Mouse (Mus musculus): ENCODE data around the gene Stx8. TPM values are rescaled to one million over a fixed set of nuclear protein-coding genes. Genes with fewer than 3 reads are reported as not detected.

Gene Stx8
- polyA plus RNA-seq, 1 experiment from 2014 or later = 64.2 TPM

DNA sequence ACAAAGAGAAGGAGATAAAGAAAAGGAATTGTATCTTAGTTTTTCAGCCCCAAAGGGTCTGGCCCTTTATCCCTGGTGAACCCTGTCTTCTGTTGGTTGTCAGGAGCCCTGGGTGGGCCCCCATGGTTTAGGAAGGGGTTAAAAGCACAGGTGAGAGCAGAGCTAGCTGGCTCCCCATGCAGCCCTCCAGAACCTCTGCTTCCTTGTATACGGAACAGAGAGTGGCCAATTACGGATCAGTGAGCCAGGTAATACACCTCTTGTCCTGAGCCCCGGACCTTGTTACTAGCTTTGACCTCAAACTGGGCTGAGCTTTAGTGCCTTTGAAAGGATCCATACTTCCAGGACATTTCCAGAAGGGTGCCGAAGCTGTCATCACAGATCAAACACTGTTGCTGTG, 234.5 kb downstream of the Stx8 start:
- H3K4me1 ChIP-seq (ENCODE audit: control insufficient read depth, insufficient read depth, low read length) = peaks cover 12% of the 10 kb centered on the region
- no peaks in the 10 kb centered on the region for H3K36me3 ChIP-seq (ENCODE audit: control insufficient read depth, insufficient read depth, low read length)
- no peak overlapping the region for H3K27ac ChIP-seq (ENCODE audit: low read length)
- H3K4me2 ChIP-seq (ENCODE audit: low read depth, low read length) = no peak overlapping the region
- 71% methylated on average over 4 of the region's 4 CpGs for WGBS
- no peaks in the 10 kb centered on the region for H3K9me3 ChIP-seq (ENCODE audit: control insufficient read depth, low read length)
- H3K4me3 ChIP-seq (ENCODE audit: low read length) = no peak overlapping the region
- H3K27me3 ChIP-seq (replicated peaks; ENCODE audit: control insufficient read depth, insufficient read depth, low read length) = no peaks in the 10 kb centered on the region
- no peak for ATAC-seq
- no peak overlapping the region for H3K9ac ChIP-seq (ENCODE audit: low read depth, low read length)

DNA sequence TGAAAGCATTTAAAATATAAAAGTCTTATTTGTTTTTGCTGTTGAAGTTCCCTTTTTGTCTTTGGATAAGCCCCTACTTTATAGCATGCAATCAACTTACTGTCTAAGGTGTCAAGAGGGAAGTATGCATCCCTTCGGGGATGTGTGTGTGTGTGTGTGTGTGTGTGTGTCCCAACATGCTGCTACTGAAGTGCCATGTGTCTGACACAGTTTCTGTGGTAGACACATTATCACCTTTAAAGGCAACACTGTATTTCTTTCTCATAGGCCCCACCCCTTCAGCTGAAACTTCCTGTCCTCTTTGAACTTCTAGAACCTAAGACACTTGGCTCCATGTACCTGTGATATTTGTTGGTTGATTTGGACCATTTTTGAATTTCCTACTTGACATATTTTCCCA, 235.1 kb downstream of the Stx8 start:
- no peaks in the 10 kb centered on the region for H3K27me3 ChIP-seq (replicated peaks; ENCODE audit: control insufficient read depth, insufficient read depth, low read length)
- no peak overlapping the region for H3K4me2 ChIP-seq (ENCODE audit: low read depth, low read length)
- H3K27ac ChIP-seq (ENCODE audit: low read length) = no peak overlapping the region
- H3K4me1 ChIP-seq (ENCODE audit: control insufficient read depth, insufficient read depth, low read length) = peaks cover 7% of the 10 kb centered on the region
- H3K9me3 ChIP-seq (ENCODE audit: control insufficient read depth, low read length) = no peaks in the 10 kb centered on the region
- H3K36me3 ChIP-seq (ENCODE audit: control insufficient read depth, insufficient read depth, low read length) = no peaks in the 10 kb centered on the region
- no peak overlapping the region for H3K4me3 ChIP-seq (ENCODE audit: low read length)
- H3K9ac ChIP-seq (ENCODE audit: low read depth, low read length) = no peak overlapping the region
- 50% methylated on average over 1 of the region's 1 CpGs for WGBS
- no peak for ATAC-seq

DNA sequence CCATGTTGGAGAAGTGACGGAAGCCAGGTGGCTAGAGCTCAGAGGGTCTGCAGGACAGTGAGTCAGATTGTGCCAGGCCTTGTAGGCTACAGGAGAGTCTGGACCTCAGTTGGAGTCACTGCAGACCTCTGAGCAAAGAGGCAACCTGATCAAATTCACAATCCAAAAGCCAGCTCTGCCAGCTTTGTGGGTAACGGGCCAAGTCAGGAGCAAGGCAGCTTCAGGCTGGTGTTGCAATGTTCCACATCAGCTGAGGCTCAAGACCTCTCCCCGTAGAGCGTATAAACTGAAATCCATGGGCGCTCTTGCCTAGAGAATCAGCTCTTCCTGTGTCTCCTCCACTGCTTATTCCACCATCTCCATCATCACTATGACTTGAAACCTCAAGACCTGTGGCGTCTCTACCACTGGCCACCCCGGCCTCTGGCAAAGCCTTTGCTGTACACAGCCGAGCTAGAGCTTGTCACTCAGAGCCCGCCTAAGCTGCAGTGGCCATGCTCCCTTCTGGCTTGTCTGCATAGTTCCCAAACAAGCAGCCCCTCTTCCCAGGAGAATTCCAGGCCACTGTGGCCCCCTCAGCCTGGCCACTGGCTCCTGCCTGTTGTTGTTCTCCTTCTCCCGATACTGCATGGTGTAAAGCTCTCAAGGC, 235.9 kb downstream of the Stx8 start:
- Histone ChIP-seq H3K9me3 (ENCODE audit: control insufficient read depth, low read length) (no peaks in the 10 kb centered on the region), H3K27ac (ENCODE audit: low read length) (no peak overlapping the region), H3K4me1 (ENCODE audit: control insufficient read depth, insufficient read depth, low read length) (no peaks in the 10 kb centered on the region; the same call in 1 of the 2 replicates), H3K27me3 (replicated peaks; ENCODE audit: control insufficient read depth, insufficient read depth, low read length) (no peaks in the 10 kb centered on the region), H3K4me2 (ENCODE audit: low read depth, low read length) (no peak overlapping the region), H3K4me3 (ENCODE audit: low read length) (no peak overlapping the region), H3K36me3 (ENCODE audit: control insufficient read depth, insufficient read depth, low read length) (no peaks in the 10 kb centered on the region), H3K9ac (ENCODE audit: low read depth, low read length) (0 out of 2 replicates have a peak overlapping the region, but pooled peaks have one; percentile 19)
- no peak for ATAC-seq
- WGBS = 85% methylated on average over 10 of the region's 10 CpGs

DNA sequence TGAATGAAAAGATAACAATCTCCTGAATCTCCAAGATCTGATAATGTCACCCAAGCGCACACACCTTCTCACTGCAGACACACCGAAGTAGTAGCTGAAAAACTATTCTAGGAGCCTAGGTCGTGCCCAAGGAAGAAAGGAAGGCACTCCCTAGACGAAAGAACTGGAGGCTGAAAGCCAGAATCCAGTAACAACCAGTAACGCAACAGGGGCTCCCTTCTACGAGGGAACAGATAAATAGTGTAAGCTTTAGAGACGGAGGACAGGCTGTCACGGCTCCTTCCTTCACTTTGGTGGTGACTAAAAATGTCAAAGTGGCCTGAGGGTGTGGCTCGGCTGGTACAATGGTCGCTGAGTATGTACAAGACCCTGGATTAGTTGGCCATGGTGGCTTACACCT, 236.6 kb downstream of the Stx8 start:
- ATAC-seq = no peak
- Histone ChIP-seq H3K9ac (ENCODE audit: low read depth, low read length) (peak overlapping the region; percentile 25; the same call in 1 of the 2 replicates), H3K4me3 (ENCODE audit: low read length) (no peak overlapping the region), H3K36me3 (ENCODE audit: control insufficient read depth, insufficient read depth, low read length) (no peaks in the 10 kb centered on the region), H3K4me2 (ENCODE audit: low read depth, low read length) (no peak overlapping the region), H3K27ac (ENCODE audit: low read length) (no peak overlapping the region), H3K4me1 (ENCODE audit: control insufficient read depth, insufficient read depth, low read length) (no peaks in the 10 kb centered on the region; the same call in 1 of the 2 replicates), H3K9me3 (ENCODE audit: control insufficient read depth, low read length) (no peaks in the 10 kb centered on the region), H3K27me3 (replicated peaks; ENCODE audit: control insufficient read depth, insufficient read depth, low read length) (no peaks in the 10 kb centered on the region)
- 63% methylated on average over 10 of the region's 10 CpGs for WGBS

DNA sequence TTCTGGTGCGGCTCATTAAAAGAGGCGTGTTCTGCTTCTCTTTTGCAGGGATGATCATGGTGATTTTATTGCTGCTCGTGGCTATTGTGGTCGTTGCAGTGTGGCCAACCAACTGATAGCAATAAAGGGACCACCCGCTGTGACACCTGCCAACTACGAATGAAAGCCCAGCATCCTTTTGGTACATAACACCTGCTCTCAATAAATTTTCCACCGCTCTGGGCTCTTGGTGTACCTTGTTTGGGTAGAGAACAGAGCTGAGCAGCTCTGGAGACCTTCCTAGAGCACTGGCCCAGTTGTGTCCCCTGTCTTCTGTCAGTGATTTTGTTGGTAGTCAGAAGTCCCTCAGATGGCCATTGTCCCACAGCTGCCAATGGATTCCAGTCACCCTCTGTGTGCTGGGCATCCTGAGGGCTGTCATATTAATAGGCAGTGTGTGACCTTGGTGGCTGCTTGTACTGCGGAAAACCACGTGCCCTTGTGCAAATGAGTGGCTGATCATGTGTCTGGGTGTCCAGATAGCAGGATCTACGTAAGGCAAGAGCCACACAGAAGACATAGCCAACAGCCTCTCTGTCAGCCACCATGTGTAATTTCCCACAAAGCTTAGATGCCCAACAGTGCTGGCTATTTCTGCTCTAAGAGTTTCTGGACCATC, 237.8 kb downstream of the Stx8 start:
- WGBS = 57% methylated on average over 10 of the region's 10 CpGs
- peaks cover 5% of the 10 kb centered on the region for H3K4me1 ChIP-seq (ENCODE audit: control insufficient read depth, insufficient read depth, low read length)

DNA sequence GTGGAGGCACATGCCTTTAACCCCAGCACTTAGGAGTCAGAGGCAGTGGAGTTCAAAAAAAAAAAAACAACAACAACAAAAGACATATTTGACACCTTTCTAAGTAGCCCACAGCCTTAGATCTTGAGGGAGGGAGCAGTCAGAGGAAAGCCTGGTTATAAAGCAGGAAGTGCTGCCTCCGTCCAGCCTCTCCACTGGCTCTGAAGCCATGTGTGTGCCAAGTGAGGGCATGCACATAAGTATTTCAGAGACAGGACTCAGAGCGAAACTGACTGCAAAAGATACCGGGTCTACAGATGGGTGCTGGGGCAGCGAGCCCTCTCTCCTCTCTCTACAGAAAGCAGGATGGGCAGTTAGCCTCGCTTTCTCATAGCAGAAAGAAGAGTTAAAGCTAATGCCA, 238.4 kb downstream of the Stx8 start:
- WGBS = 71% methylated on average over 5 of the region's 5 CpGs
- H3K36me3 ChIP-seq (ENCODE audit: control insufficient read depth, insufficient read depth, low read length) = no peaks in the 10 kb centered on the region
- H3K9me3 ChIP-seq (ENCODE audit: control insufficient read depth, low read length) = no peaks in the 10 kb centered on the region
- H3K4me3 ChIP-seq (ENCODE audit: low read length) = no peak overlapping the region
- ATAC-seq = no peak
- no peak overlapping the region for H3K9ac ChIP-seq (ENCODE audit: low read depth, low read length)
- no peak overlapping the region for H3K4me2 ChIP-seq (ENCODE audit: low read depth, low read length)
- peaks cover 8% of the 10 kb centered on the region for H3K4me1 ChIP-seq (ENCODE audit: control insufficient read depth, insufficient read depth, low read length)
- no peaks in the 10 kb centered on the region for H3K27me3 ChIP-seq (replicated peaks; ENCODE audit: control insufficient read depth, insufficient read depth, low read length)
- no peak overlapping the region for H3K27ac ChIP-seq (ENCODE audit: low read length)

More for the DNA sequence above, 237.8 kb downstream of the Stx8 start:
- Histone ChIP-seq H3K27ac (ENCODE audit: low read length) (no peak overlapping the region), H3K4me2 (ENCODE audit: low read depth, low read length) (no peak overlapping the region), H3K36me3 (ENCODE audit: control insufficient read depth, insufficient read depth, low read length) (no peaks in the 10 kb centered on the region), H3K27me3 (replicated peaks; ENCODE audit: control insufficient read depth, insufficient read depth, low read length) (no peaks in the 10 kb centered on the region), H3K9me3 (ENCODE audit: control insufficient read depth, low read length) (no peaks in the 10 kb centered on the region), H3K9ac (ENCODE audit: low read depth, low read length) (no peak overlapping the region), H3K4me3 (ENCODE audit: low read length) (no peak overlapping the region)
- no peak for ATAC-seq

DNA sequence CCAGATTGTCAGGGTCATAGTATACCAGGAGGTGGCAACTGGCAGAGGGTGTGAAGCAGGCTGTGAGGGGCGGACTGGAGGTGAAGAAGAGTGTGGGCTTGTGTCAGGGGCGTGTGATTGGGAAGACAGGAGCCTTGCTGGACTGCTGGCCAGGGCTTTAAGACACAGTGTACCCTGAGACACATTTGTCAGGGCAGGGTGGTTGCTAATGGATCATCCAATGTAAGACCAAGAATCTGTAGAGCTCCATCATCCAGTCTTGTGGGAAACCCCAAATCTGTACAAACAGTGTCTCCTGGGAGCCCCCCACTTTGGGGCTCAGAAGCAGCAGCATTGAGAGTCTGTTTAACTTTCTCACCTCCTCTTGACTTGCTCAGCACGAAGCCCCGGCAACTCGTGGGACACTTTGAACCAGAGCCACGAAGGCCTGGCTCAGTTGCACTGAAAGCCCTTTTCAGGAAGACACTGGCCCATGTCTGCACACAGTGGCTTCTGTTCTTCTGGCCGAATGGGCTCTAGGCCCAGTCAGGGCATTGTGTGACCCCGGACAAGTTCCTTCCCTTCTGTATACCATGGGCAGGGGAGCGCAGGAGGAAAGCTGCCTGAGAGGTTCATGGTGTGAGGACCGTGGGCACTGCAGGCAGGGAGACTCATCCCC, 239.7 kb downstream of the Stx8 start:
- Histone ChIP-seq H3K4me3 (ENCODE audit: low read length) (no peak overlapping the region), H3K4me1 (ENCODE audit: control insufficient read depth, insufficient read depth, low read length) (peaks cover 8% of the 10 kb centered on the region), H3K9ac (ENCODE audit: low read depth, low read length) (no peak overlapping the region), H3K27me3 (replicated peaks; ENCODE audit: control insufficient read depth, insufficient read depth, low read length) (no peaks in the 10 kb centered on the region), H3K4me2 (ENCODE audit: low read depth, low read length) (no peak overlapping the region), H3K27ac (ENCODE audit: low read length) (no peak overlapping the region), H3K36me3 (ENCODE audit: control insufficient read depth, insufficient read depth, low read length) (no peaks in the 10 kb centered on the region), H3K9me3 (ENCODE audit: control insufficient read depth, low read length) (no peaks in the 10 kb centered on the region)
- no peak for ATAC-seq
- WGBS = 86% methylated on average over 10 of the region's 10 CpGs

DNA sequence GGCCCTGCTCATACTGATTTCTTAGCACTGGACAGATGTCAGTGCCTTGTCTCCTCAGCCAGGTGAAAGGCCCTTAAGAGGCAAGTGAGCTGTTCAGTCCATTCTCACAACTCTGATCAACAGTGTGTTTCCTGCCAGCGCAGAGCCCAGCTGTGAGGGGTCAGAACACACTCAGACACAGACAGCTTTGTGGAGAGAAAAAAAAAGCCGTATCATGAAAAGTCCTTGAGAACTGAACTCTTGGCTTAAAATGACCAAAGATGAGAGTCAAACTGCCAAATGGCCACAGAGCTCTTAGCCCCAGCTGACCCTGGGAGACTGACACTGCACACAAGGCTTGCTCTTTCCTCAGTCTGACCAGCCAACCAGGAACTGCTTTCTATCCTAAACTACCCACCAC, 242.0 kb downstream of the Stx8 start:
- no peak overlapping the region for H3K4me2 ChIP-seq (ENCODE audit: low read depth, low read length)
- H3K9ac ChIP-seq (ENCODE audit: low read depth, low read length) = no peak overlapping the region
- H3K27me3 ChIP-seq (replicated peaks; ENCODE audit: control insufficient read depth, insufficient read depth, low read length) = no peaks in the 10 kb centered on the region
- no peaks in the 10 kb centered on the region for H3K36me3 ChIP-seq (ENCODE audit: control insufficient read depth, insufficient read depth, low read length)
- 63% methylated on average over 2 of the region's 2 CpGs for WGBS
- peaks cover 26% of the 10 kb centered on the region for H3K4me1 ChIP-seq (ENCODE audit: control insufficient read depth, insufficient read depth, low read length)
- no peaks in the 10 kb centered on the region for H3K9me3 ChIP-seq (ENCODE audit: control insufficient read depth, low read length)
- no peak overlapping the region for H3K4me3 ChIP-seq (ENCODE audit: low read length)
- H3K27ac ChIP-seq (ENCODE audit: low read length) = peak overlapping the region; percentile 60
- no peak for ATAC-seq

DNA sequence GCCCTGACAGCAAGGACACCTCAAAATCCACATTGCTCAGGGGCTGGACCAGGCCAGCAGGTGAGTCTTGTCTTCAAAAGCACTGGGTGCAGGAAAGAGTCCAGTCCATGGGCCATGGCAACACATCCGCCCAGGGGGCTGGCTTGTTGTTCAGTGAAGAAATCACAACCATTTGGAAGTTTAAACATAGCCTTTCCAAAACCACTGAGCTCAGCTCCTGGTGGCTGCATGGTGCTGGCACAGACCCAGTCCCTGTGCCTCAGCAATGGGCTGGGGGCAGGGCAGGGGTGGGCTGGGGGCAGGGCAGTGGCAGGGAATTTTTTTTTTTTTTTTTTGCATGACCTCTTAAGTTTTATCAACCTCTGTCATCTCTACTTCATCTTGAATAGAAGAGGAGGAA, 242.6 kb downstream of the Stx8 start:
- no peak for ATAC-seq
- Histone ChIP-seq H3K4me2 (ENCODE audit: low read depth, low read length) (no peak overlapping the region), H3K9me3 (ENCODE audit: control insufficient read depth, low read length) (no peaks in the 10 kb centered on the region), H3K27ac (ENCODE audit: low read length) (peak overlapping the region; percentile 60), H3K4me3 (ENCODE audit: low read length) (no peak overlapping the region), H3K36me3 (ENCODE audit: control insufficient read depth, insufficient read depth, low read length) (no peaks in the 10 kb centered on the region), H3K27me3 (replicated peaks; ENCODE audit: control insufficient read depth, insufficient read depth, low read length) (no peaks in the 10 kb centered on the region), H3K4me1 (ENCODE audit: control insufficient read depth, insufficient read depth, low read length) (peaks cover 26% of the 10 kb centered on the region), H3K9ac (ENCODE audit: low read depth, low read length) (no peak overlapping the region)
- WGBS = 77% methylated on average over 1 of the region's 1 CpGs

All from intestine, embryonic 16.5 days (tissue).